Mouse (Mus musculus) CH12.LX (cell line): ENCODE results near the gene Hdac1.

Experiments
- BHLHE40 ChIP-seq: IDR thresholded peaks from 2 replicates; pipeline ENCODE4 v1.6.1; 2011; ENCODE audit warnings: mild to moderate bottlenecking, low read depth, low read length, improper control_type of control experiment
- CTCF ChIP-seq, 2 experiments: IDR thresholded peaks in 1 of 2; conservative IDR thresholded peaks in 1 of 2; 2 replicates each; pipeline ENCODE4 v1.5.1; 2011 to 2012; ENCODE audit warnings: low read depth in 2 of 2, low read length in 2 of 2, improper control_type of control experiment in 1 of 2, inconsistent platforms in 1 of 2, mild to moderate bottlenecking in 1 of 2, moderate library complexity in 1 of 2
- E2F4 ChIP-seq: IDR thresholded peaks from 2 replicates; pipeline ENCODE4 v1.6.1; 2011; ENCODE audit warnings: low read depth, low read length, improper control_type of control experiment; ENCODE audit not compliant: insufficient replicate concordance
- EP300 ChIP-seq: IDR thresholded peaks from 2 replicates; pipeline ENCODE4 v1.6.1; 2011; ENCODE audit warnings: low read length, improper control_type of control experiment
- MAX ChIP-seq: IDR thresholded peaks from 2 replicates; pipeline ENCODE4 v1.6.1; 2011; ENCODE audit warnings: low read length, improper control_type of control experiment
- MAZ ChIP-seq: IDR thresholded peaks from 2 replicates; pipeline ENCODE4 v1.6.1; 2012; ENCODE audit warnings: low read depth, mild to moderate bottlenecking, inconsistent platforms, low read length, improper control_type of control experiment, moderate library complexity
- NELFE ChIP-seq: IDR thresholded peaks from 2 replicates; pipeline ENCODE4 v1.6.1; 2011; ENCODE audit warnings: low read depth, low read length, improper control_type of control experiment
- PAX5 ChIP-seq: IDR thresholded peaks from 2 replicates; pipeline ENCODE4 v1.6.1; 2012; ENCODE audit warnings: low read length, inconsistent platforms, mixed read lengths
- POLR2A ChIP-seq: IDR thresholded peaks from 2 replicates; pipeline ENCODE4 v1.6.1; 2011; ENCODE audit warnings: low read depth, mild to moderate bottlenecking, improper control_type of control experiment, low read length
- TBP ChIP-seq: conservative IDR thresholded peaks from 2 replicates; pipeline ENCODE4 v1.6.1; 2011; ENCODE audit warnings: low read depth, low read length, improper control_type of control experiment
- TCF12 ChIP-seq: IDR thresholded peaks from 2 replicates; pipeline ENCODE4 v1.6.1; 2014; ENCODE audit warnings: low read depth, mild to moderate bottlenecking, inconsistent platforms, low read length, improper control_type of control experiment
- UBTF ChIP-seq: IDR thresholded peaks from 2 replicates; pipeline ENCODE4 v1.6.1; 2012; ENCODE audit warnings: low read depth, mild to moderate bottlenecking, inconsistent platforms, low read length, improper control_type of control experiment, moderate library complexity
- USF2 ChIP-seq: conservative IDR thresholded peaks from 2 replicates; pipeline ENCODE4 v1.6.1; 2011; ENCODE audit warnings: low read depth, low read length, improper control_type of control experiment
- ZNF384 ChIP-seq: IDR thresholded peaks from 2 replicates; pipeline ENCODE4 v1.6.1; 2012; ENCODE audit warnings: low read depth, low read length, improper control_type of control experiment, inconsistent platforms

- no peak for TF ChIP-seq USF2
- no peak for TF ChIP-seq ZNF384
- TF ChIP-seq POLR2A, result no peak
- no peak for TF ChIP-seq MAX
- TF ChIP-seq BHLHE40, result no peak
- no peak for TF ChIP-seq EP300
- no peak for TF ChIP-seq CTCF (conservative IDR thresholded peaks at IDR 0.05 in 1 of 2, IDR thresholded peaks at IDR 0.05 in 1 of 2; ENCODE audit: low read depth in 2 of 2, low read length in 2 of 2)
- no peak for TF ChIP-seq TCF12
- TF ChIP-seq NELFE, result no peak
- no peak for TF ChIP-seq UBTF
- TF ChIP-seq TBP, result no peak
- TF ChIP-seq MAZ, result no peak
- TF ChIP-seq PAX5, result no peak
- TF ChIP-seq E2F4, result no peak
Observed at GRCm38 (mm10) chr4:129498941-129499340, 43.6 kb downstream of the Hdac1 start.
